26 mouse cellular contexts compared by ENCODE assay signal in the genomic region with DNA sequence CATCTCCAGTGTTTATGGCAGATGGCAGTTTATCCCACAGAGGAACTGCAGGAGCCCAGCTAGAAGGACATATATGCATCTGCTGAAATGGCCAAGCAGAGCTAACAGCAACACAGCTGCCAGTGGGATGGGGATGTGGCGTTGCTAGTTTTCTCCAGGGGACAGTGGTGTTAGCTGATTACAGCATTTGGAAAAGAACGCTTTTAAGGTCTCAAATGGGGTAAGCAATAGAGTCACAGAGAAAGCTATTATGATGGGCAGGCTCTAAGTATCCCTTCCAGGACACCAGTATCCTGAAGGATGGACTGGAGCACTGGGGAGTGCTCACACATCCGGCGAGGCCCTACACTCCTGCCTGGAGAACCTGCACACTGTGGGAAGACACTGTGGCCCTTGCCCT.
"Had no signal": no experiment of that assay in that cellular context is flagged by ENCODE, and none has a peak within 500 bp of the region (broad histone marks: within the 10 kb centered on the region; RNA-seq: fewer than 3 reads in every experiment).

No protein-coding gene starts in this region.

- ATAC-seq: forebrain, postnatal 0 days; hindbrain, postnatal 0 days; intestine, embryonic 16.5 days had no signal

- H3K27me3 ChIP-seq: heart, embryonic 13.5 days; heart, embryonic 15.5 days; hindbrain, embryonic 13.5 days; hindbrain, embryonic 15.5 days; kidney, embryonic 15.5 days; limb, embryonic 12.5 days had no signal

- DNase-seq: forebrain, postnatal 0 days; gastrocnemius, postnatal 14 days; gastrocnemius, postnatal 36 days; heart, adult 18-20 months; heart, postnatal 14 days; heart, postnatal 36 days; kidney, adult 11 months; kidney, adult 2 months; kidney, adult 9 months; kidney, postnatal 14 days; kidney, postnatal 36 days; layer of hippocampus, adult 9-11 months; layer of hippocampus, postnatal 36 days; left cerebral cortex, postnatal 4 days; liver had no signal

- H3K27ac ChIP-seq: heart, embryonic 13.5 days; heart, embryonic 15.5 days; hindbrain, embryonic 13.5 days; hindbrain, embryonic 15.5 days; hindbrain, postnatal 0 days; kidney, embryonic 15.5 days; kidney, postnatal 0 days; limb, embryonic 12.5 days had no signal

- H3K9me3 ChIP-seq: heart, embryonic 13.5 days; heart, embryonic 15.5 days; kidney, embryonic 15.5 days; limb, embryonic 12.5 days had no signal

- H3K9ac ChIP-seq: forebrain, postnatal 0 days; heart, embryonic 13.5 days; heart, embryonic 15.5 days; hindbrain, embryonic 13.5 days; hindbrain, embryonic 15.5 days; kidney, embryonic 15.5 days; limb, embryonic 12.5 days had no signal

- H3K4me2 ChIP-seq: heart, embryonic 11.5 days; heart, embryonic 13.5 days; heart, embryonic 15.5 days; hindbrain, embryonic 13.5 days; hindbrain, embryonic 15.5 days; kidney, embryonic 15.5 days; limb, embryonic 12.5 days; liver, embryonic 11.5 days had no signal

- H3K4me1 ChIP-seq: kidney, embryonic 15.5 days had no signal

- H3K4me3 ChIP-seq: heart, embryonic 13.5 days; heart, embryonic 15.5 days; hindbrain, embryonic 13.5 days; hindbrain, embryonic 15.5 days; kidney, embryonic 15.5 days; limb, embryonic 12.5 days had no signal
